Mouse (Mus musculus): ENCODE measurements at regions not wholly inside any gene's neighbourhood (a gene's known extent, or its start where the extent isn't known, plus 50 kb on each side); places are given as distances from the start of the nearest gene placed in this dataset.
"Not testable (repeated sequence)": the region's sequence is repeated elsewhere in the genome, so short reads cannot be mapped to it uniquely, and the experiment has no call there.

- peak; percentile 81 for DNase-seq
Measured at GRCm38 (mm10) chr7:73036801-73037555, 338.3 kb upstream of the Rgma start.

- DNase-seq, result no peak
Measured at GRCm38 (mm10) chr7:73037638-73038037, 337.7 kb upstream of the Rgma start.

GRCm38 (mm10) chr7:73039921-73040320 lies 335.4 kb upstream of the Rgma start:
- DNase-seq, result no peak

- no peak for DNase-seq
Measured at GRCm38 (mm10) chr7:73044316-73044715, 331.0 kb upstream of the Rgma start.

- no peak for DNase-seq
Measured at GRCm38 (mm10) chr7:73055891-73056290, 319.4 kb upstream of the Rgma start.

GRCm38 (mm10) chr7:73063556-73063955 lies 311.8 kb upstream of the Rgma start:
- no peak for DNase-seq

GRCm38 (mm10) chr7:73068534-73068933 lies 306.8 kb upstream of the Rgma start:
- no peak for DNase-seq

GRCm38 (mm10) chr7:73069352-73069751 lies 306.0 kb upstream of the Rgma start:
- no peak for DNase-seq

- not testable (repeated sequence) for DNase-seq
Measured at GRCm38 (mm10) chr7:73075391-73075790, 299.9 kb upstream of the Rgma start.

GRCm38 (mm10) chr7:73087496-73088185 lies 287.7 kb upstream of the Rgma start:
- no peak for DNase-seq

GRCm38 (mm10) chr7:73088321-73088720 lies 287.0 kb upstream of the Rgma start:
- DNase-seq, result no peak

GRCm38 (mm10) chr7:73091758-73092157 lies 283.6 kb upstream of the Rgma start:
- no peak for DNase-seq

- DNase-seq, result peak; percentile 21
Measured at GRCm38 (mm10) chr7:73094059-73094458, 281.2 kb upstream of the Rgma start.

- DNase-seq, result peak; percentile 67
Measured at GRCm38 (mm10) chr7:73118871-73119270, 256.4 kb upstream of the Rgma start.

GRCm38 (mm10) chr7:73120276-73120675 lies 255.0 kb upstream of the Rgma start:
- peak; percentile 26 for DNase-seq

GRCm38 (mm10) chr7:73124976-73125375 lies 250.3 kb upstream of the Rgma start:
- no peak for DNase-seq

GRCm38 (mm10) chr7:73125864-73126263 lies 249.4 kb upstream of the Rgma start:
- DNase-seq, result no peak

- DNase-seq, result no peak
Measured at GRCm38 (mm10) chr7:73135786-73136185, 239.5 kb upstream of the Rgma start.

- DNase-seq, result no peak
Measured at GRCm38 (mm10) chr7:73138269-73138668, 237.0 kb upstream of the Rgma start.

- no peak for DNase-seq
Measured at GRCm38 (mm10) chr7:73138861-73139493, 236.3 kb upstream of the Rgma start.

- no peak for DNase-seq
Measured at GRCm38 (mm10) chr7:73139901-73140300, 235.4 kb upstream of the Rgma start.

GRCm38 (mm10) chr7:73141167-73141566 lies 234.1 kb upstream of the Rgma start:
- no peak for DNase-seq

GRCm38 (mm10) chr7:73143902-73144301 lies 231.4 kb upstream of the Rgma start:
- DNase-seq, result no peak

GRCm38 (mm10) chr7:73144846-73145245 lies 230.5 kb upstream of the Rgma start:
- DNase-seq, result no peak
